Mouse (Mus musculus) small intestine, adult 2 months (tissue): ENCODE data around the gene Ang.

Experiments used
- CTCF ChIP-seq: fragments of 200-500 bp; IDR thresholded peaks from 2 replicates; pipeline ENCODE4 v1.5.1; 2012; ENCODE audit warnings: low read depth, mild to moderate bottlenecking, control low read depth, inconsistent platforms, low read length, moderate library complexity, mixed read lengths; ENCODE audit not compliant: insufficient replicate concordance, insufficient read length; ENCODE audit errors: extremely low read depth
- POLR2A ChIP-seq: fragments of 200-500 bp; IDR thresholded peaks from 2 replicates; pipeline ENCODE4 v1.6.1; 2012; ENCODE audit warnings: low read depth, mild to moderate bottlenecking, control low read depth, inconsistent platforms, low read length, moderate library complexity

DNA sequence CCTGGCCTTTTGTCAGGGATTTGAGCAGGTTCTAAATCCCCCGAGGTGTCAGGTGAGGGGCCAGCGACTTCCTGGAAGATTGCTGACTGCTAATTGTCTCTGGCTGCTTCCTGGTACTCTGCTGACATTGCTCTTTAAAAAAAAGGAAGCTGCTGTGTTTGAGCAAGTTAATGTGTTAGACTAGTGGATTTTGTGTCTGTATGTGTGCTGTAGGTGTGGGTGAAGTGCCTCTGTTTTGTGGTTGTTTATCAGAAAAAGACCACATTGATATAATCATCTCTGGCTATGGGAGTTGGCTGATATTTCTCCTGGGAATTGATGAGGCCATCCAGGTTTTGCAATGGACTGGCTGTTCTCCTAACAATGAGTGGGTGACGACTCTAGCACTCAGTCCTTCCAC is 2.5 kb downstream of the Ang start:
- TF ChIP-seq POLR2A (no peak), CTCF (no peak)
